Mouse (Mus musculus): Measurements from ENCODE around the gene B4galt5. TPM values are rescaled to one million over a fixed set of nuclear protein-coding genes. Genes with fewer than 3 reads are reported as not detected.
A peak's percentile ranks its signal among the peaks of the same experiment; 100 is the strongest.

Gene B4galt5
- polyA plus RNA-seq, 1 experiment from 2014 or later: 58.7 TPM

DNA sequence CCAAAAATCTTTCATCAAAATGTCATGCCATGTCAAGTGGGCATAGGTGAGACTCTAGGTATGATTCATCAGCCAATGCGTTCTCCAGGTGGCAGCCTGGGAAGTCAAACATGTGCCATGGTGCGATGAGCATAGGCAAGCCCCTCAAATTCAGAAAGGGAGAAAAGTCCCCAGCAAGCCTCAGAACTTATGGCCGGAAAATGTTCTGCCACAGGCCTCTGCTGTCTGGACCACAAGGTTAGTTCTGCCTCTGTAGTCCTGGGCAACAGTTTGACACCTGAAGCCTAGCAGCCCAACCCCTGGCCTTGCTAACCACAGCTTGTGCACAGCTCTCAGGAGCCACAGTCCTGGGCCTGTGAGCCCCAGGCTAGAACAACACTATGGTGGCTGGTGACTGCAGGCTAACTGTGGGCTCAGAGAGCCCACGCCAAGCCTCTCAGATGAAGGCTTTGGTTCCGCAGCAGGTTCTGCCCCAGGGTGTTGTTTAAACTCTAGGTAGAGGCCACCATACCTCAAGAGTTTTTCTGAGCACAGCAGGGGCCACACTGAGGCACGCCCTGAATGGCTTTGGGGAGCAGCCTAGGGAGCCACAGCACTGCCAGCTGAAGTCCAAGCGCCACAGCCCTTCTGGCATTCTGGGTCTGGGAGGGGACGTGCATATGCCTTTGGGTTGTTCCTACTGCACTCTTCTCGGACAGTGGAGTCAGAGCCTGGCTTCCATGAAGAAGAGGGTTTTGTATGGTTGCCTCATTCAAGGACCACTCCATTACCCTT is 14.5 kb upstream of the B4galt5 start:
- CTCF ChIA-PET: no interaction called here
- in situ Hi-C loops (cut with MboI; ENCODE audit: low pct_unique_long_range_greater_than_20kb): no loop called here
- ATAC-seq (no peak), DNase-seq (ENCODE audit: low read depth, low spot score) (no peak)
- no peak for TF ChIP-seq CTCF (IDR thresholded peaks at IDR 0.05)
- H3K27me3 ChIP-seq: no peaks in the 10 kb centered on the region
- POLR2A ChIA-PET: no interaction called here

DNA sequence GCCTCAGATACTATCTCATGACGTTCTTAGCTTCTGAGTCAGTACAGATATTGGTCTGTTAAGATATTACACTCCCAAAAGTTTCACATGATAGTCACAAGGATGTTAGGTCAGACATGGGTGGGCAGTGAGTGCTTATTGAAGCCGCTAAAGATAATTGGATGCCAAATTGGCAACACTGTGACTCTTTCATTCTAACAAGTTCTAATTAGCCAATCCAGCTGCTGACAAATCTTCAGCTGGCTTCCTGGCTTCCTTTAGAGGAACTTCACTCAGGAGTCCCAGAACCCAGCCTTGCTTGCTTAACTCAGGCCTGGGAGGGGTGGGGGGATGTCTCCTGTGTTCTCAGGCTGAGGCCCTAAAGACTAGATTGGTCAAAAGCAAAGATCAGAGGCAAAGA is 9.5 kb upstream of the B4galt5 start:
- in situ Hi-C loops (cut with MboI; ENCODE audit: low pct_unique_long_range_greater_than_20kb): no loop called here
- peak; percentile 19 for DNase-seq (ENCODE audit: low read depth, low spot score)
- H3K27me3 ChIP-seq: no peaks in the 10 kb centered on the region
- TF ChIP-seq CTCF (IDR thresholded peaks at IDR 0.05): no peak
- CTCF ChIA-PET: no interaction called here
- POLR2A ChIA-PET: no interaction called here
- ATAC-seq: no peak

DNA sequence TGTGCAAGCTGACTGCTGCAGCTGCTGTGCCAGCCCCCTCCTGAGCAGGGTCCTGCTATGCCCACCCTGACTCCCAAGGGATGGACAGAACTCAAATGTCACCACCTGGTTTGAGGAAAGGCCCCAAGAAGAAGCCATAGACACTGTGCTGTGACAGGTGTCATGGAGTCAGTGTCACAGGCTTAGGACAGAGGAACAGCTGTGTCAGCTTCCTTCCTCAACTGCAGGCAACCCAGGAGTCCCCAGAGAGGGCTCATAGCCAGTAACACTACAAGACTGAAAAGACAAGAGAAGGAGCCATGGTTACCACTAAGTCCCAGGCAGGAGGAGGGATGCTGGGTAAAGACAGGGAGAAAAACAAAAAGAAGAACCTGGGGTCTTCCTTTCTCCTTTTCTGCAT is 7.9 kb upstream of the B4galt5 start:
- DNase-seq (ENCODE audit: low read depth, low spot score) (no peak), ATAC-seq (no peak)
- no peak for TF ChIP-seq CTCF (IDR thresholded peaks at IDR 0.05)
- ChIA-PET POLR2A (no interaction called here), CTCF (interaction anchor here (1.3 kb wide), 1 partner anchor 12 kb away, joined by 3 read pairs; no protein-coding TSS in a partner anchor)
- in situ Hi-C loops (cut with MboI; ENCODE audit: low pct_unique_long_range_greater_than_20kb): no loop called here
- H3K27me3 ChIP-seq: no peaks in the 10 kb centered on the region

DNA sequence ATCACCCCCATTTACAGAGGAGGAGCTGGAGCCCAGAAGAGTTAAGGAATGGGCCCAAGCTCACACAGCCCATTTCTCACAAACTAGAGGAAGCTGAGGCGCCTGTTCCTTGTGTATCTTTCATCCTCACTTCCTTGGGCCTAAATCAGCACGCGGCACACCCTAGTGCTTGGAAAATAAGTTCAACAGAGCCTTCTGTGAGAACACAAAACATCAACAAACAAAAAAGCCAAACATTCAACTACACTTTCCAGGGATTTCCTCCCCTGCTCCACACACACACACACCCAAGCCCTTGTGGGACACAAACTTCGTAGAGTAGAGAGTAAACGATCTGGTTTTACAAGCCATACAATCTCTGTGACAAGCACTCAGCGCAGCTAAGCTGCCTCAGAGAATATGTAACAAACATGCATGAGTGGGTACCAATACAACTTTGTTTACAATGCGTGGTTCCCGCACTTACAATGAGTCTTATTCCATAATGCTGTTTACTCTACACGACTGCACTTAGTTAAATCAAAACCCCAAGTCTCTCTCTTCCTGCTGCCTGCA is 5.7 kb upstream of the B4galt5 start:
- ChIA-PET POLR2A (interaction anchor here (0.9 kb wide), 1 partner anchor 21 kb away, joined by 3 read pairs; no protein-coding TSS in a partner anchor), CTCF (interaction anchor here (1.7 kb wide), 1 partner anchor 11 kb away, joined by 4 read pairs; no protein-coding TSS in a partner anchor)
- no peak for TF ChIP-seq CTCF (IDR thresholded peaks at IDR 0.05)
- no peaks in the 10 kb centered on the region for H3K27me3 ChIP-seq
- in situ Hi-C loops (cut with MboI; ENCODE audit: low pct_unique_long_range_greater_than_20kb): no loop called here
- ATAC-seq (no peak), DNase-seq (ENCODE audit: low read depth, low spot score) (no peak)

DNA sequence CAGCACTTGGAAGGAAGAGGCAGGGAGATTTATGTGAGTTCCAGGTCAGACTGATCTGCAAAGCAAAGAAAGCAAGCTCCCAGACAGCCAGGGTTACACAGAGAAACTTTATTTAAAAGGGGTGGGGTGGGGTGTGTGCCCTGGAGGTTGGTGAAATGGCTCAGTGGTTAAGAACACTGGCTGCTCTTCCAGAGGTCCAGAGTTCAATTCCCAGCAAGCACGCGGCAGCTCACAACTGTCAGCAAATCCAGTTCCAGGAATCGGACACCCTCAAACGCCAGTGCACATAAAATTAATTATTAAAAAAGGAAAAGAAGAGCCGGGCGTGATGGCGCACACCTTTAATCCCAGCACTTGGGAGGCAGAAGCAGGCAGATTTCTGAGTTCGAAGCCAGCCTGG is 5.1 kb upstream of the B4galt5 start:
- TF ChIP-seq CTCF (IDR thresholded peaks at IDR 0.05): no peak
- ATAC-seq: no peak
- no peak for DNase-seq (ENCODE audit: low read depth, low spot score)
- no peaks in the 10 kb centered on the region for H3K27me3 ChIP-seq
- in situ Hi-C loops (cut with MboI; ENCODE audit: low pct_unique_long_range_greater_than_20kb): no loop called here
- ChIA-PET CTCF (interaction anchor here (1.7 kb wide), 1 partner anchor 12 kb away, joined by 4 read pairs; no protein-coding TSS in a partner anchor), POLR2A (interaction anchor here (0.9 kb wide), 1 partner anchor 22 kb away, joined by 3 read pairs; no protein-coding TSS in a partner anchor)

DNA sequence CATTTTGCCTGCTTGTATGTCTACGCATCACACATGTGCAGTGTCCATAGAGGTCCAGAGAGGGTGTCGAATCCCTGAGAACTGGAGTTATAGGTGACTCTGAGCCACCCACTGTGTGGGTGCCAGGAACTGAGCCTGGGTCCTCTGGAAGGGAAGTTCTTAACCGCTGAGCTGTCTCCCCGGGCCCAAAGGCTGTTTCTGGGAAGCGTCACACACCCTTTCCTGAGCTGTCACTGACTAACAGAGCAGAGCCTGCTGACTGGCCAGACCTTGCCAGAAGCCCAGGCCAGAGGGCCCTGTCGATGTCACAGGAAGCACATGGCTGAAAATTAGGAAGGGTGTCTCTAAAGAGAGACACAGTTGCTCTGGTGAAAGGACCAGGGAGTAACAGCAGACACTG is 3.5 kb upstream of the B4galt5 start:
- no peaks in the 10 kb centered on the region for H3K27me3 ChIP-seq
- DNase-seq (ENCODE audit: low read depth, low spot score): no peak
- no peak for ATAC-seq
- in situ Hi-C loops (cut with MboI; ENCODE audit: low pct_unique_long_range_greater_than_20kb): no loop called here
- ChIA-PET POLR2A (interaction anchor here (0.6 kb wide), 1 partner anchor 34 kb away, joined by 3 read pairs; no protein-coding TSS in a partner anchor), CTCF (no interaction called here)
- no peak for TF ChIP-seq CTCF (IDR thresholded peaks at IDR 0.05)

DNA sequence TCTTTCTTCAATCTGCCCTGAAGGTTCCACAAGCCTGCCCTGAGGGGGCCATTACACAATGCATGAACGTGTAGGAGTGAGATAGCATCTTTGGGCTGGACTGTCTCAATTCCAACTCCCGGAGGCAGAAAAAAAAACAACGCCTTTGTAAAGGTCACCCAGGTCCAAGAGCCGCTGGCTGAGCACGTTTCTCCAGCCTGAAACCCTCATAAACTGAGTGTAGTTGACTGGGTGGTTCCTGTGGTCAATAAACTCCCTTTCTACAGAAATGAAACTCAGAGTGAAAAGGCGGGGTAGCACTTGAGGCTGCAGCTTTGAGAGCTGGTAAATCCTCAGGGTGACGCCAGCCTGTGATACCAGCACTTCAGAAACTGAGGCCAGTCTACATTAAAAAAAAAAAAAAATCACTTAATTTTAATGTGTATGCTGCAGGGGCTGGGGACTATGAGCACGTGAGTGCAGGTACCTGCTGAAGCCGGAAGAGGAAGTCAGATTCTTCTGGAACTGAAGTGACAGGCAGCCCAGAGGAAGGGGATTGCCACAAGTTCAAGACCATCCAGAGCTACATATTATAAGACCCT is 2.5 kb upstream of the B4galt5 start:
- in situ Hi-C loops (cut with MboI; ENCODE audit: low pct_unique_long_range_greater_than_20kb): no loop called here
- POLR2A ChIA-PET: interaction anchor here (0.6 kb wide), 1 partner anchor 35 kb away, joined by 3 read pairs; no protein-coding TSS in a partner anchor
- CTCF ChIA-PET: no interaction called here

DNA sequence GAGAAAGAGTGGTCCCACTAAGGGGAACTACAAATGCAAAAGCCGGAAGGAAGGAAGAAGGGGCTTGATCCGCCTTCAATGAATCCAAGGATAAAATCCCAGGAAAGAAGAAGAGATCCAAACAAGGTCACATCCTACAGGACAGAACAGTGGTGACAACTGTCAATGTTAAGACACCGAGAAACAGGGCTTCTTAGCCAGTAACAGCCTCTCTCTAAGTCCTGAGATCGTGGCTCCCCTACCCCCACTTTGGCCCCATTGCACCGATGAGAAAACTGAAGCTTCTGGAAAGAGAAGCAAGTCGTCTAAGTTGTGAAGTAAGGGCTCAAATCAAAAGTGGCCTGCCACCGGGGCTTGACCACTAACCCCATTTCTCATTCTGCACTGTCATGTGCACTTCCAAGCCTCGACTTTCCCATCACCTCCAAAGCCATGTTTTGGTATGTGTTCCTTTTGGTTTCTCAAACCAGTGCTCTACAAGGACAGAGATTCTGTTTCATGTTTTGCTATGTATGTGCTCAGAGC is 1.2 kb upstream of the B4galt5 start:
- no peak for DNase-seq (ENCODE audit: low read depth, low spot score)
- TF ChIP-seq CTCF (IDR thresholded peaks at IDR 0.05): no peak

More for the DNA sequence above, 2.5 kb upstream of the B4galt5 start:
- ATAC-seq: no peak
- no peak for TF ChIP-seq CTCF (IDR thresholded peaks at IDR 0.05)
- H3K27me3 ChIP-seq: no peaks in the 10 kb centered on the region
- DNase-seq (ENCODE audit: low read depth, low spot score): no peak

DNA sequence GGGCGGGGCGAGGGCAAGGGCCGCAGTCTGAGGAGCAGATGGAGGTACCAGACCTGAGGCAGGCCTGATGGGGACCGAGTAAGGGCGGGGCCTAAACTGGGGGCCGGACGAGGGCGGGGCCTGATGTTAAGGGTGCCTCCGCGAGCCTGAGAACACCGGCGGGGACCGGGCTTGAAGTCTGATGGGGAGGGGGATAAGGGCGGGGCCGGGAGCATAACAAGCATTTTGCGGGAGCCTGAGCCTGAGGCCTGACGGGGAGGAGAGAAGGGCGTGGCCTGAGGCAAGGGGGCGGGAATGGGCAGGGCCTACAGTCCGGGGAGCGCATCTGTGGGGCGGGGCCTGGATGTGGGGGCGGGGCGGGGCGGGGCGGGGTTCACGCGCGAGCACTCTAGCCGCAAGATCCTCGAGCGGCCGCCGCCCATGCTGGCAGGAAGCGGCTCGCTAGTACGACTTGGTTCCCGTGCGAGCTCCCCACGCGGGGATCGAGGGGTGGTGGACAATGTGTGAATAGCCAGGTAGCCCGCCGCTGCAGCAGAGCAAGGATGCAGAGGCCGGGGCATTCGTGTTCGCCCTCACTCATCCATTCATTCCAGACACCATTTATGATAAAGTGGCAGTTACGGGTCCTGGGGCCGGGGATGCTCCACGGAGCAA is 427 bp upstream of the B4galt5 start:
- TF ChIP-seq CTCF (IDR thresholded peaks at IDR 0.05): no peak
- DNase-seq (ENCODE audit: low read depth, low spot score): peak; percentile 78
- in situ Hi-C loops (cut with MboI; ENCODE audit: low pct_unique_long_range_greater_than_20kb): loop anchor here (5.0 kb wide), 1 partner anchor 73 kb away; the partner anchor contains the start of gene Slc9a8
- H3K27me3 ChIP-seq: no peaks in the 10 kb centered on the region
- ChIA-PET CTCF (interaction anchor here (0.7 kb wide), 1 partner anchor 24 kb away, joined by 3 read pairs; no protein-coding TSS in a partner anchor), POLR2A (no interaction called here)
- peak; percentile 96 for ATAC-seq

More for the DNA sequence above, 1.2 kb upstream of the B4galt5 start:
- ChIA-PET POLR2A (no interaction called here), CTCF (no interaction called here)
- H3K27me3 ChIP-seq: no peaks in the 10 kb centered on the region
- no peak for ATAC-seq
- in situ Hi-C loops (cut with MboI; ENCODE audit: low pct_unique_long_range_greater_than_20kb): no loop called here

DNA sequence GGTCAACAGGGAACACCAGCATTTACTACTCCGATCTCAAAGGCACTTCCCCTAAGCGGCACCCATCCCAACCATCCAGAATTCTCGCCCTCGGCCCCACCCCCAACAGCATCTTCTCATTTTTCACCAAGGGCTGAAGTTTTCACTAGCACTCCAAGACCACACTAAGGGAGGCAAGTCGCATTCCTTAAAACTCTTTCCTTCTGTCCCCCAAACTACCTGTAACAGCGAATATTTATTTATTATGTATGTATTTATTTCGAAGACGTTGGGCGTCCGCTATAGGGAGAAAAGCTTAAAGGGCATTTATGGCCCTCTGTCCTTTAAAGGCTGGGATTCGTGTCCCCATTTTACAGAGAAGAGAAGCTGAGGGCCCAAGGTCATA is 1.0 kb downstream of the B4galt5 start:
- in situ Hi-C loops (cut with MboI; ENCODE audit: low pct_unique_long_range_greater_than_20kb): loop anchor here (5.0 kb wide), 1 partner anchor 74 kb away; the partner anchor contains the start of gene Slc9a8

More for the DNA sequence above, 1.0 kb downstream of the B4galt5 start:
- DNase-seq (ENCODE audit: low read depth, low spot score) (no peak), ATAC-seq (no peak)
- TF ChIP-seq CTCF (IDR thresholded peaks at IDR 0.05): no peak
- POLR2A ChIA-PET: interaction anchor here (0.7 to 1.0 kb wide), 2 partner anchors 43 to 70 kb away, joined by 3 read pairs; no protein-coding TSS in a partner anchor
- H3K27me3 ChIP-seq: no peaks in the 10 kb centered on the region
- CTCF ChIA-PET: interaction anchor here (1.1 to 1.6 kb wide), 2 partner anchors 32 to 276 kb away, joined by 3 read pairs; no protein-coding TSS in a partner anchor
